Mouse (Mus musculus) embryonic facial prominence, embryonic 14.5 days (tissue): ENCODE measurements around the gene Abcb1b. TPM values are rescaled to one million over a fixed set of nuclear protein-coding genes. Genes with fewer than 3 reads are reported as not detected.
A peak's percentile ranks its signal among the peaks of the same experiment; 100 is the strongest.

Experiments used
- ATAC-seq: fragments of 200-750 bp; cut with Nextera tagmentation; 2 replicates; pipeline ENCODE4 v1.8.0; 2017; ENCODE audit warnings: low read depth, moderate number of reproducible peaks, moderate TSS enrichment
- DNase-seq: peaks from one replicate; pipeline ENCODE4 v3.0.0-alpha.2; 2015; ENCODE audit warnings: low spot score
- H3K27ac ChIP-seq: fragments of 300-500 bp; sonication (generic); replicated peaks from 2 replicates; pipeline ENCODE4 v1.5.1; 2014; ENCODE audit warnings: low read depth, mild to moderate bottlenecking, low read length, moderate library complexity
- H3K27me3 ChIP-seq: fragments of 300-500 bp; sonication (generic); replicated peaks from 2 replicates; pipeline ENCODE4 v1.6.1; 2014; ENCODE audit warnings: low read length; ENCODE audit not compliant: control insufficient read depth, insufficient read depth
- H3K36me3 ChIP-seq: fragments of 300-500 bp; sonication (generic); 2 replicates; pipeline ENCODE4 v1.6.1; 2014; ENCODE audit warnings: low read length, mixed read lengths; ENCODE audit not compliant: control insufficient read depth, insufficient read depth
- H3K4me1 ChIP-seq: fragments of 300-500 bp; sonication (generic); 2 replicates; pipeline ENCODE4 v1.6.1; 2014; ENCODE audit warnings: antibody characterized with exemption, low read length; ENCODE audit not compliant: control insufficient read depth, insufficient read depth
- H3K4me2 ChIP-seq: fragments of 300-500 bp; sonication (generic); 2 replicates; pipeline ENCODE4 v1.6.1; 2014; ENCODE audit warnings: low read depth, mild to moderate bottlenecking, low read length, moderate library complexity, mixed read lengths
- H3K4me3 ChIP-seq: fragments of 300-500 bp; sonication (generic); 2 replicates; pipeline ENCODE4 v1.5.1; 2014; ENCODE audit warnings: low read depth, mild to moderate bottlenecking, low read length
- H3K9ac ChIP-seq: fragments of 300-500 bp; sonication (generic); 2 replicates; pipeline ENCODE4 v1.6.1; 2014; ENCODE audit warnings: low read depth, mild to moderate bottlenecking, low read length, moderate library complexity, mixed read lengths
- H3K9me3 ChIP-seq: fragments of 300-500 bp; sonication (generic); 2 replicates; pipeline ENCODE4 v1.6.1; 2016; ENCODE audit warnings: low read length; ENCODE audit not compliant: control insufficient read depth
- WGBS: fragments of 180-500 bp; shearing (Covaris S2); extraction: QIAGEN DNeasy Blood & Tissue Kit; methylation state at CpG from one replicate; pipeline ENCODE4 v1.1.7; 2014; 5-methylcytosine and 5-hydroxymethylcytosine counted together
- polyA plus RNA-seq: library from polyadenylated mRNA; unstranded; fragments of >200 nt; fragmentation: Nextera tagmentation; extraction: Ambion mirVana; gene quantifications from 2 replicates; pipeline ENCODE4 v1.2.1, GENCODE M21; 2014

Abcb1b gene
- 1.7 and 3.0 TPM in 2 replicates for polyA plus RNA-seq

- peak within 1 kb of the TSS; percentile 54 for H3K4me3 ChIP-seq
- no peaks in the 10 kb centered on the region; the same call in none of the 2 replicates for H3K4me1 ChIP-seq
- 0% methylated on average over 34 of the region's 48 CpGs for WGBS
- peak within 1 kb of the TSS; percentile 96 for H3K4me2 ChIP-seq
- H3K27me3 ChIP-seq, result no peaks in the 10 kb centered on the region
- H3K27ac ChIP-seq, result no peak within 1 kb of the TSS
- peak; percentile 91 for ATAC-seq
- H3K9ac ChIP-seq, result peak within 1 kb of the TSS; percentile 67
- peak; percentile 72 for DNase-seq
- H3K36me3 ChIP-seq, result no peaks in the 10 kb centered on the region
- H3K9me3 ChIP-seq, result no peaks in the 10 kb centered on the region
Measured at GRCm38 (mm10) chr5:8797987-8798751, at the start of gene Abcb1b. TSS of gene Abcb1b (plus strand) at chr5:8798147.

- H3K4me3 ChIP-seq, result no peak overlapping the region
- no peak for ATAC-seq
- H3K9ac ChIP-seq, result no peak overlapping the region
- DNase-seq, result no peak
- H3K36me3 ChIP-seq, result no peaks in the 10 kb centered on the region
- H3K9me3 ChIP-seq, result no peaks in the 10 kb centered on the region
- 67% methylated on average over 3 of the region's 3 CpGs for WGBS
- no peak overlapping the region for H3K27ac ChIP-seq
- H3K4me2 ChIP-seq, result no peak overlapping the region
- H3K4me1 ChIP-seq, result no peaks in the 10 kb centered on the region
- no peaks in the 10 kb centered on the region for H3K27me3 ChIP-seq
Measured at GRCm38 (mm10) chr5:8772866-8773265, 25.1 kb upstream of the Abcb1b start.

DNA sequence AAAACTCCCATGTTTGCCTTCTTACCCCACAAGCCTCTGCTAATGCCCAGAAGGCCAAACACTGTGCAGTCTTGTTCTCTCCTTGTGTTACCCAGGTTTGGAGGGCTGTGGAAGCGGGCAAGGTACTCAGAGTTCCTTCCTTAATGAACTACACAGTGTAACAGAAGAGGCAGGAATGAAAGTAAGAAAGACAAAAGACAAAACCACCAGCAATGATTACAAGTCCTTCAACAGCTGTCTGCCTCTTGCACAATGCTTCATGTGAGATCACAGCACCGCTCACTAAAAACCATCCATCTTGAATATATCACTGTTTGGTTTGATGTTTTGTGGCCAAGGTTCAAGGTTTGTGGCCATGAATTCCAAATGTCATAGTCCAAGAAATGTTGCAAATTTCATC lies 19.6 kb upstream of the Abcb1b start:
- ATAC-seq (no peak), DNase-seq (no peak)
- Histone ChIP-seq H3K4me3 (no peak overlapping the region), H3K36me3 (no peaks in the 10 kb centered on the region), H3K27ac (no peak overlapping the region), H3K9me3 (no peaks in the 10 kb centered on the region), H3K4me2 (no peak overlapping the region), H3K4me1 (no peaks in the 10 kb centered on the region), H3K9ac (no peak overlapping the region), H3K27me3 (no peaks in the 10 kb centered on the region)
- WGBS, result 80% methylated on average over 2 of the region's 2 CpGs

- Histone ChIP-seq H3K9ac (no peak overlapping the region), H3K27ac (no peak overlapping the region), H3K4me2 (no peak overlapping the region), H3K4me3 (no peak overlapping the region), H3K27me3 (no peaks in the 10 kb centered on the region), H3K36me3 (no peaks in the 10 kb centered on the region), H3K4me1 (no peaks in the 10 kb centered on the region), H3K9me3 (no peaks in the 10 kb centered on the region)
- no peak for ATAC-seq
- no peak for DNase-seq
- 82% methylated on average over 2 of the region's 2 CpGs for WGBS
Measured at GRCm38 (mm10) chr5:8778751-8779150, 19.2 kb upstream of the Abcb1b start.

DNA sequence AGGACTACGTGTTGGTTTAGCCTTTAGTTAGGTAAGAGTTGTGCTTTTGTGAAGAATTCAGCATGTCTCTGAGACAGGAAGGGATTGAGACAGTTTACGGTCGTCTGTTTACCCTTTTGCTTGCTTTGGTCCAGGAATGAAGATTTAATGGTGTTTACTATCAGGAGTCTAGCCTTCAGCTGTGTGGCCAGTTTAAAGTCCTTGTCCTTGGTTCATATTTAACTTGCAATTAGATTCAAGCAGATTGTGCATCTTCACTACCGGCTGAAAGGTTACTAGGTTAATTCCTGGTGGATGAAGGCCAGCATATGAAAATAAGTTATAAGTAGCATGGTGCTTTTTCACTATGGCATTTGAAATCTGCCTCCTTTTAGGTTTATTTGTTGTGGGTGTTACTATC lies 5.7 kb upstream of the Abcb1b start:
- no peak for DNase-seq
- Histone ChIP-seq H3K9me3 (no peaks in the 10 kb centered on the region), H3K36me3 (no peaks in the 10 kb centered on the region), H3K27ac (no peak overlapping the region), H3K4me3 (no peak overlapping the region), H3K27me3 (no peaks in the 10 kb centered on the region), H3K4me2 (no peak overlapping the region), H3K4me1 (no peaks in the 10 kb centered on the region), H3K9ac (no peak overlapping the region)
- 64% methylated on average over 4 of the region's 4 CpGs for WGBS
- no peak for ATAC-seq

DNA sequence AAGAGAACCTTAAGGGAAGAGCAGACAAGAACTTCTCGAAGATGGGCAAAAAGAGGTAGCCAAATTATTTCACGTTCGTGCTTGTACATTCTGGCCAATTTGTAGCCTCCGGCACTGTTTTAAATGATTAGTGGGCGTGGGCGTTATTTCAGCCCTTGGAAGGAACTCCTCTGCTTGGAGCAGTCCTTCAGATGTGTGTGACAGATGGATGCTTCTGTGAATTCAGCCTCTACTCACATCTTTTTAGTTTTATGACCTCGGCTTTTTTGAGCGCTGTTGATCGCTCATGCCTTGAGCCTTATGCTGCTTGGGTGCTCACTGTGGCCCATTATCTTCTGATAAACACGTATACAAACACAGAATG lies 787 bp downstream of the Abcb1b start:
- H3K27ac ChIP-seq, result no peak overlapping the region
- no peaks in the 10 kb centered on the region; the same call in none of the 2 replicates for H3K4me1 ChIP-seq
- peak overlapping the region; percentile 96 for H3K4me2 ChIP-seq
- ATAC-seq, result no peak
- DNase-seq, result no peak
- peak overlapping the region; percentile 54 for H3K4me3 ChIP-seq
- no peaks in the 10 kb centered on the region for H3K36me3 ChIP-seq
- no peaks in the 10 kb centered on the region for H3K27me3 ChIP-seq
- no peaks in the 10 kb centered on the region for H3K9me3 ChIP-seq
- peak overlapping the region; percentile 67 for H3K9ac ChIP-seq
- 26% methylated on average over 10 of the region's 10 CpGs for WGBS

DNA sequence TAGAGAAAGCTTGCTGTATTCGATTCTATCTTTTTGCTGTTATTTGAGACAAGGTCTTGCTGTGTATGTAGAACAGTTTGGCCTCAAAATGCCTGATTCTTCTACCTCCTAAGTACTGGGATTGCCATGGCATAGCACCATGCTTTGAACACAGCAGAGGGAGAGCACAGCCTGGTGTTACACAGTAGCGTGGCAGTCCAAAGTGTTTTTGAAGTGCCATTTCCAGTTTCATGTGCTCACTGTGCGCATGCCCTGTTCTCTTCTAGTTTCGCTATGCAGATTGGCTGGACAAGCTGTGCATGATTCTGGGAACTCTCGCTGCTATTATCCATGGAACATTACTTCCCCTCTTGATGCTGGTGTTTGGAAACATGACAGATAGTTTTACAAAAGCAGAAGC lies 7.8 kb downstream of the Abcb1b start:
- Histone ChIP-seq H3K4me3 (no peak overlapping the region), H3K27ac (no peak overlapping the region), H3K9me3 (no peaks in the 10 kb centered on the region), H3K27me3 (no peaks in the 10 kb centered on the region), H3K36me3 (no peaks in the 10 kb centered on the region), H3K4me1 (no peaks in the 10 kb centered on the region), H3K4me2 (no peak overlapping the region), H3K9ac (no peak overlapping the region)
- WGBS, result 87% methylated on average over 5 of the region's 5 CpGs
- DNase-seq, result no peak
- ATAC-seq, result no peak

GRCm38 (mm10) chr5:8807137-8808004 lies 9.4 kb downstream of the Abcb1b start:
- Histone ChIP-seq H3K4me3 (no peak overlapping the region), H3K27me3 (no peaks in the 10 kb centered on the region), H3K27ac (no peak overlapping the region), H3K4me1 (no peaks in the 10 kb centered on the region), H3K36me3 (no peaks in the 10 kb centered on the region), H3K9ac (no peak overlapping the region), H3K9me3 (no peaks in the 10 kb centered on the region), H3K4me2 (no peak overlapping the region)
- ATAC-seq (no peak), DNase-seq (no peak)
- 73% methylated on average over 9 of the region's 9 CpGs for WGBS
